Mouse (Mus musculus): ENCODE data around the gene Tspan9. TPM values are rescaled to one million over a fixed set of nuclear protein-coding genes. Genes with fewer than 3 reads are reported as not detected.

Tspan9 gene
- polyA plus RNA-seq, 2 experiments = 12.1 to 15.5 TPM

- Histone ChIP-seq H3K9me3 (ENCODE audit: control insufficient read depth, low read length) (no peaks in the 10 kb centered on the region), H3K36me3 (replicated peaks; ENCODE audit: control insufficient read depth, insufficient read depth, low read depth) (no peaks in the 10 kb centered on the region), H3K4me1 (replicated peaks; ENCODE audit: control insufficient read depth in 2 of 2, insufficient read depth in 2 of 2, low read length in 1 of 2) (peaks cover 0 to 29% of the 10 kb centered on the region in 2 experiments; a peak in 2 of 4 replicates), H3K4me2 (ENCODE audit: low read depth) (no peak overlapping the region), H3K4me3 (ENCODE audit: insufficient read depth in 1 of 2, low read depth in 2 of 2, low read length in 2 of 2) (no peak overlapping the region), H3K27me3 (ENCODE audit: control insufficient read depth, insufficient read depth, low read length) (no peaks in the 10 kb centered on the region), H3K9ac (replicated peaks) (no peak overlapping the region), H3K27ac (no peak overlapping the region)
- no peak for TF ChIP-seq CTCF (IDR thresholded peaks at IDR 0.05; ENCODE audit: low read depth)
- TF ChIP-seq EP300 (IDR thresholded peaks at IDR 0.05; ENCODE audit: low read depth) = no peak
- DNase-seq (ENCODE audit: low read depth in 3 of 3, low spot score in 3 of 3) (no peak), ATAC-seq (ENCODE audit: insufficient read depth) (no peak)
- WGBS (ENCODE audit: insufficient replicate concordance) = 40% methylated on average over 5 of the region's 5 CpGs
These were observed 14.0 kb downstream of the Tspan9 start for GRCm38 (mm10) chr6:128129382-128129781.

GRCm38 (mm10) chr6:128127312-128127711 is 16.1 kb downstream of the Tspan9 start:
- ATAC-seq (ENCODE audit: insufficient read depth) (no peak), DNase-seq (ENCODE audit: low read depth in 3 of 3, low spot score in 3 of 3) (no peak)
- Histone ChIP-seq H3K27ac (no peak overlapping the region), H3K9me3 (ENCODE audit: control insufficient read depth, low read length) (no peaks in the 10 kb centered on the region), H3K4me3 (ENCODE audit: insufficient read depth in 1 of 2, low read depth in 2 of 2, low read length in 2 of 2) (no peak overlapping the region), H3K9ac (replicated peaks) (no peak overlapping the region), H3K36me3 (replicated peaks; ENCODE audit: control insufficient read depth, insufficient read depth, low read depth) (no peaks in the 10 kb centered on the region), H3K4me2 (ENCODE audit: low read depth) (no peak overlapping the region), H3K27me3 (ENCODE audit: control insufficient read depth, insufficient read depth, low read length) (no peaks in the 10 kb centered on the region), H3K4me1 (replicated peaks; ENCODE audit: control insufficient read depth in 2 of 2, insufficient read depth in 2 of 2, low read length in 1 of 2) (peaks cover 0 to 17% of the 10 kb centered on the region in 2 experiments; a peak in 2 of 4 replicates)
- TF ChIP-seq CTCF (IDR thresholded peaks at IDR 0.05; ENCODE audit: low read depth) (no peak), EP300 (IDR thresholded peaks at IDR 0.05; ENCODE audit: low read depth) (no peak)
- 54% methylated on average over 3 of the region's 3 CpGs for WGBS (ENCODE audit: insufficient replicate concordance)

- Histone ChIP-seq H3K27me3 (ENCODE audit: control insufficient read depth, insufficient read depth, low read length) (no peaks in the 10 kb centered on the region), H3K9ac (replicated peaks) (no peak overlapping the region), H3K4me2 (ENCODE audit: low read depth) (no peak overlapping the region), H3K4me1 (replicated peaks; ENCODE audit: control insufficient read depth in 2 of 2, insufficient read depth in 2 of 2, low read length in 1 of 2) (peaks cover 0 to 17% of the 10 kb centered on the region in 2 experiments; a peak in 2 of 4 replicates), H3K36me3 (replicated peaks; ENCODE audit: control insufficient read depth, insufficient read depth, low read depth) (no peaks in the 10 kb centered on the region), H3K27ac (no peak overlapping the region), H3K9me3 (ENCODE audit: control insufficient read depth, low read length) (no peaks in the 10 kb centered on the region), H3K4me3 (ENCODE audit: insufficient read depth in 1 of 2, low read depth in 2 of 2, low read length in 2 of 2) (no peak overlapping the region)
- DNase-seq (ENCODE audit: low read depth in 3 of 3, low spot score in 3 of 3) (no peak), ATAC-seq (ENCODE audit: insufficient read depth) (no peak)
- 47% methylated on average over 4 of the region's 4 CpGs for WGBS (ENCODE audit: insufficient replicate concordance)
- no peak for TF ChIP-seq EP300 (IDR thresholded peaks at IDR 0.05; ENCODE audit: low read depth)
- no peak for TF ChIP-seq CTCF (IDR thresholded peaks at IDR 0.05; ENCODE audit: low read depth)
These were observed 16.5 kb downstream of the Tspan9 start for GRCm38 (mm10) chr6:128126876-128127275.

GRCm38 (mm10) chr6:128125464-128125863 is 17.9 kb downstream of the Tspan9 start:
- WGBS (ENCODE audit: insufficient replicate concordance) = 57% methylated on average over 3 of the region's 3 CpGs
- Histone ChIP-seq H3K4me3 (ENCODE audit: insufficient read depth in 1 of 2, low read depth in 2 of 2, low read length in 2 of 2) (no peak overlapping the region), H3K27ac (no peak overlapping the region), H3K9me3 (ENCODE audit: control insufficient read depth, low read length) (no peaks in the 10 kb centered on the region), H3K36me3 (replicated peaks; ENCODE audit: control insufficient read depth, insufficient read depth, low read depth) (no peaks in the 10 kb centered on the region), H3K4me2 (ENCODE audit: low read depth) (no peak overlapping the region), H3K4me1 (replicated peaks; ENCODE audit: control insufficient read depth in 2 of 2, insufficient read depth in 2 of 2, low read length in 1 of 2) (peaks cover 0 to 15% of the 10 kb centered on the region in 2 experiments; a peak in 2 of 4 replicates), H3K27me3 (ENCODE audit: control insufficient read depth, insufficient read depth, low read length) (no peaks in the 10 kb centered on the region), H3K9ac (replicated peaks) (no peak overlapping the region)
- no peak for TF ChIP-seq CTCF (IDR thresholded peaks at IDR 0.05; ENCODE audit: low read depth)
- TF ChIP-seq EP300 (IDR thresholded peaks at IDR 0.05; ENCODE audit: low read depth) = no peak
- DNase-seq (ENCODE audit: low read depth in 3 of 3, low spot score in 3 of 3) (no peak), ATAC-seq (ENCODE audit: insufficient read depth) (no peak)

GRCm38 (mm10) chr6:128124222-128124971 is 19.0 kb downstream of the Tspan9 start:
- H3K9me3 ChIP-seq (ENCODE audit: control insufficient read depth, low read length) = no peaks in the 10 kb centered on the region
- TF ChIP-seq EP300 (IDR thresholded peaks at IDR 0.05; ENCODE audit: low read depth) = no peak
- 39% methylated on average over 10 of the region's 10 CpGs for whole genome bisulfite sequencing (ENCODE audit: insufficient replicate concordance)
- H3K4me3 ChIP-seq (ENCODE audit: insufficient read depth in 1 of 2, low read depth in 2 of 2, low read length in 2 of 2) = no peak overlapping the region
- no peak overlapping the region for H3K4me2 ChIP-seq (ENCODE audit: low read depth)
- H3K27me3 ChIP-seq (ENCODE audit: control insufficient read depth, insufficient read depth, low read length) = no peaks in the 10 kb centered on the region
- H3K36me3 ChIP-seq (replicated peaks; ENCODE audit: control insufficient read depth, insufficient read depth, low read depth) = no peaks in the 10 kb centered on the region
- no peak overlapping the region for H3K9ac ChIP-seq (replicated peaks)
- H3K27ac ChIP-seq = no peak overlapping the region
- DNase-seq (ENCODE audit: low read depth in 3 of 3, low spot score in 3 of 3) (no peak), ATAC-seq (ENCODE audit: insufficient read depth) (peak; percentile 47; the same call in 1 of the 2 replicates)
- peaks cover 0 to 13% of the 10 kb centered on the region in 2 experiments; a peak in 2 of 4 replicates for H3K4me1 ChIP-seq (replicated peaks; ENCODE audit: control insufficient read depth in 2 of 2, insufficient read depth in 2 of 2, low read length in 1 of 2)
